Mouse (Mus musculus) MEL (cell line): Measurements from ENCODE around the gene Faim2. TPM values are rescaled to one million over a fixed set of nuclear protein-coding genes. Genes with fewer than 3 reads are reported as not detected.

ENCODE experiments used
- DNase-seq: peaks from one replicate; pipeline ENCODE4 v3.0.0; 2011; ENCODE audit warnings: low read depth, low spot score
- H3K27ac ChIP-seq: 2 replicates; pipeline ENCODE4 v1.5.1; 2012; ENCODE audit warnings: low read depth, mild to moderate bottlenecking, control low read depth, low read length, moderate library complexity; ENCODE audit not compliant: control insufficient read depth
- H3K27me3 ChIP-seq, 2 experiments: fragments of 150-350 bp in 1 of 2; sonication (generic) in 1 of 2; 2 replicates each; pipeline ENCODE4 v1.6.1; 2012; ENCODE audit warnings: low read length in 2 of 2, mild to moderate bottlenecking in 2 of 2, improper control_type of control experiment in 1 of 2, moderate library complexity in 1 of 2; ENCODE audit not compliant: insufficient read depth in 2 of 2, control insufficient read depth in 1 of 2
- H3K36me3 ChIP-seq, 2 experiments: 2 replicates each; pipeline ENCODE4 v1.6.1; 2012 to 2014; ENCODE audit warnings: low read length in 2 of 2, improper control_type of control experiment in 1 of 2, inconsistent platforms in 1 of 2, mild to moderate bottlenecking in 1 of 2; ENCODE audit not compliant: insufficient read depth in 2 of 2, control insufficient read depth in 1 of 2
- H3K4me1 ChIP-seq, 2 experiments: fragments of 150-350 bp in 1 of 2; sonication (generic) in 1 of 2; 2 replicates each; pipeline ENCODE4 v1.6.1; 2012; ENCODE audit warnings: low read length in 2 of 2, improper control_type of control experiment in 1 of 2, mild to moderate bottlenecking in 1 of 2; ENCODE audit not compliant: insufficient read depth in 2 of 2, control insufficient read depth in 1 of 2
- H3K4me3 ChIP-seq, 2 experiments: fragments of 150-350 bp in 1 of 2; sonication (generic) in 1 of 2; 2 replicates each; pipeline ENCODE4 v1.5.1; 2012; ENCODE audit warnings: low read depth in 2 of 2, low read length in 2 of 2, mild to moderate bottlenecking in 2 of 2, moderate library complexity in 2 of 2, control low read depth in 1 of 2, improper control_type of control experiment in 1 of 2; ENCODE audit not compliant: control insufficient read depth in 1 of 2, insufficient read depth in 1 of 2
- H3K79me2 ChIP-seq: 2 replicates; pipeline ENCODE4 v1.6.1; 2012; ENCODE audit warnings: mild to moderate bottlenecking, low read length, moderate library complexity; ENCODE audit not compliant: control insufficient read depth, poor library complexity, insufficient read depth
- H3K9ac ChIP-seq: 2 replicates; pipeline ENCODE4 v1.6.1; 2012; ENCODE audit warnings: low read depth, mild to moderate bottlenecking, control low read depth, low read length, moderate library complexity; ENCODE audit not compliant: control insufficient read depth, poor library complexity, severe bottlenecking
- H3K9me3 ChIP-seq: fragments of 150-350 bp; sonication (generic); replicated peaks from 2 replicates; pipeline ENCODE4 v1.6.1; 2012; ENCODE audit warnings: mild to moderate bottlenecking, low read length, improper control_type of control experiment, moderate library complexity; ENCODE audit not compliant: insufficient read depth
- BHLHE40 ChIP-seq: IDR thresholded peaks from 2 replicates; pipeline ENCODE4 v1.6.1; 2012; ENCODE audit warnings: low read depth, mild to moderate bottlenecking, inconsistent platforms, low read length, improper control_type of control experiment, borderline replicate concordance
- CHD1 ChIP-seq: IDR thresholded peaks from 2 replicates; pipeline ENCODE4 v1.6.1; 2012; ENCODE audit warnings: low read depth, mild to moderate bottlenecking, inconsistent platforms, low read length, improper control_type of control experiment
- CTCF ChIP-seq, 3 experiments: IDR thresholded peaks in 2 of 3; conservative IDR thresholded peaks in 1 of 3; 2 replicates each; pipeline ENCODE4 v1.5.1; 2011 to 2012; ENCODE audit warnings: low read length in 3 of 3, low read depth in 2 of 3, mild to moderate bottlenecking in 2 of 3, improper control_type of control experiment in 1 of 3, inconsistent platforms in 1 of 3, mixed read lengths in 1 of 3, moderate library complexity in 1 of 3; ENCODE audit not compliant: control insufficient read depth in 1 of 3, insufficient read depth in 1 of 3, poor library complexity in 1 of 3, severe bottlenecking in 1 of 3
- EP300 ChIP-seq, 2 experiments: IDR thresholded peaks; 2 replicates each; pipeline ENCODE4 v1.6.1; 2011; ENCODE audit warnings: improper control_type of control experiment in 2 of 2, low read length in 2 of 2, low read depth in 1 of 2, mild to moderate bottlenecking in 1 of 2
- ETS1 ChIP-seq: IDR thresholded peaks from 2 replicates; pipeline ENCODE4 v1.6.1; 2012; ENCODE audit warnings: low read depth, mild to moderate bottlenecking, inconsistent platforms, low read length, improper control_type of control experiment, moderate library complexity
- GATA1 ChIP-seq: IDR thresholded peaks from 2 replicates; pipeline ENCODE4 v1.6.1; 2011; ENCODE audit warnings: low read depth, low read length, improper control_type of control experiment
- HCFC1 ChIP-seq: IDR thresholded peaks from 2 replicates; pipeline ENCODE4 v1.6.1; 2012; ENCODE audit warnings: low read depth, mild to moderate bottlenecking, inconsistent platforms, low read length, improper control_type of control experiment, moderate library complexity
- JUND ChIP-seq: IDR thresholded peaks from 2 replicates; pipeline ENCODE4 v1.6.1; 2011; ENCODE audit warnings: low read depth, mild to moderate bottlenecking, improper control_type of control experiment, low read length
- KAT2A ChIP-seq: conservative IDR thresholded peaks from 2 replicates; pipeline ENCODE4 v1.6.1; 2012; ENCODE audit warnings: low read depth, low read length, improper control_type of control experiment, inconsistent platforms
- MAX ChIP-seq: IDR thresholded peaks from 2 replicates; pipeline ENCODE4 v1.6.1; 2011; ENCODE audit warnings: low read length, improper control_type of control experiment
- MAZ ChIP-seq: IDR thresholded peaks from 2 replicates; pipeline ENCODE4 v1.6.1; 2012; ENCODE audit warnings: low read depth, mild to moderate bottlenecking, inconsistent platforms, low read length, improper control_type of control experiment
- MYC ChIP-seq: IDR thresholded peaks from 2 replicates; pipeline ENCODE4 v1.6.1; 2011; ENCODE audit warnings: low read depth, mild to moderate bottlenecking, low read length, improper control_type of control experiment, moderate library complexity
- NELFE ChIP-seq: IDR thresholded peaks from 2 replicates; pipeline ENCODE4 v1.6.1; 2011; ENCODE audit warnings: low read depth, low read length, improper control_type of control experiment
- NRF1 ChIP-seq: IDR thresholded peaks from 2 replicates; pipeline ENCODE4 v1.6.1; 2014; ENCODE audit warnings: low read depth, mild to moderate bottlenecking, inconsistent platforms, low read length, improper control_type of control experiment, moderate library complexity; ENCODE audit not compliant: poor library complexity, insufficient read depth, severe bottlenecking
- POLR2AphosphoS2 ChIP-seq: IDR thresholded peaks from 2 replicates; pipeline ENCODE4 v1.6.1; 2011; ENCODE audit warnings: low read length, improper control_type of control experiment
- SMC3 ChIP-seq: IDR thresholded peaks from 2 replicates; pipeline ENCODE4 v1.6.1; 2011; ENCODE audit warnings: low read depth, low read length, improper control_type of control experiment
- TBP ChIP-seq: IDR thresholded peaks from 2 replicates; pipeline ENCODE4 v1.8.0; 2011; ENCODE audit warnings: low read depth, low read length, improper control_type of control experiment
- TCF12 ChIP-seq: IDR thresholded peaks from 2 replicates; pipeline ENCODE4 v1.6.1; 2014; ENCODE audit warnings: low read depth, mild to moderate bottlenecking, inconsistent platforms, low read length, improper control_type of control experiment, moderate library complexity
- USF2 ChIP-seq, 2 experiments: IDR thresholded peaks; 2 replicates each; pipeline ENCODE4 v1.6.1; 2011 to 2012; ENCODE audit warnings: improper control_type of control experiment in 2 of 2, low read length in 2 of 2, borderline replicate concordance in 1 of 2, inconsistent platforms in 1 of 2, low read depth in 1 of 2, mild to moderate bottlenecking in 1 of 2; ENCODE audit not compliant: insufficient read depth in 1 of 2
- ZC3H11A ChIP-seq: IDR thresholded peaks from 2 replicates; pipeline ENCODE4 v1.6.1; 2012; ENCODE audit warnings: low read depth, mild to moderate bottlenecking, inconsistent platforms, low read length, improper control_type of control experiment
- ZKSCAN1 ChIP-seq: IDR thresholded peaks from 2 replicates; pipeline ENCODE4 v1.6.1; 2012; ENCODE audit warnings: low read depth, mild to moderate bottlenecking, inconsistent platforms, low read length, improper control_type of control experiment, moderate library complexity
- ZNF384 ChIP-seq: IDR thresholded peaks from 2 replicates; pipeline ENCODE4 v1.6.1; 2012; ENCODE audit warnings: low read depth, mild to moderate bottlenecking, inconsistent platforms, low read length, improper control_type of control experiment
- polyA plus RNA-seq, 2 experiments: library from polyadenylated mRNA; stranded (reverse) in 1 of 2; unstranded in 1 of 2; fragments of >175 nt in 1 of 2; fragments of >200 nt in 1 of 2; gene quantifications; 2 replicates each; pipeline versions ENCODE4 v1.2.1 to v1.2.4; 2012; ENCODE audit warnings: low replicate concordance in 2 of 2, low read depth in 1 of 2; ENCODE audit not compliant: insufficient read length in 2 of 2, insufficient read depth in 1 of 2, missing spikeins in 1 of 2
- total RNA-seq: library from RNA; depleted of rRNA; stranded (reverse); fragments of 300-350 nt; gene quantifications from 2 replicates; pipeline ENCODE4 v1.2.3, GENCODE M21; 2012

The Faim2 gene
- total and polyA plus RNA-seq, 3 experiments: 0.06 to 0.08 TPM; not detected in 1

DNA sequence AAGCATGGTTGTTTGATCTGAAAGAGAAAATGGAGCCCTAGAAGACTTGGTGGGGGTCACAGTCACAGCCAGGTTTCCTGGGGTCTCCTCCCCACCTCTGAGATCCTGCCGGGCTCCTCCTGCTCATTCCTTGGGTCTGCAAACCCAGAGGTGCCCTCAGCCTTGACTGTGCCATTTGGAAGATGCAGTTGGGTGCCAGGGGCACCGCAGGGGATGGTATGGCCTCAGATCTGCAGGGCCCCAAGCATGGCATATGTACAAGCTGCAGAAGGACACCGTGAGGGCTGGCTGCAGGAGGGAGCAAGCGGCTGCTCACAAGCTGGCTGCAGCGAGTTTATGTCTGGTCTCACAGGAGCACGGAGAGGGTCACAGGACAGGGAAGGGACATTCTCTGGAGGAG lies 28.2 kb downstream of the Faim2 start:
- TF ChIP-seq ZC3H11A (no peak), HCFC1 (no peak), MAZ (no peak), NELFE (no peak), BHLHE40 (no peak), TBP (no peak)
- no peaks in the 10 kb centered on the region for H3K79me2 ChIP-seq
- H3K27ac ChIP-seq: no peak overlapping the region
- no peak overlapping the region for H3K9ac ChIP-seq
- no peak overlapping the region for H3K4me3 ChIP-seq
- peaks cover 0 to 4% of the 10 kb centered on the region in 2 experiments; a peak in 2 of 4 replicates for H3K36me3 ChIP-seq
- H3K4me1 ChIP-seq: peaks cover 2 to 25% of the 10 kb centered on the region in 2 experiments; a peak in 3 of 4 replicates
- H3K9me3 ChIP-seq: no peaks in the 10 kb centered on the region
- peaks cover 0 to 2% of the 10 kb centered on the region in 2 experiments; a peak in 1 of 4 replicates for H3K27me3 ChIP-seq
- DNase-seq: no peak

DNA sequence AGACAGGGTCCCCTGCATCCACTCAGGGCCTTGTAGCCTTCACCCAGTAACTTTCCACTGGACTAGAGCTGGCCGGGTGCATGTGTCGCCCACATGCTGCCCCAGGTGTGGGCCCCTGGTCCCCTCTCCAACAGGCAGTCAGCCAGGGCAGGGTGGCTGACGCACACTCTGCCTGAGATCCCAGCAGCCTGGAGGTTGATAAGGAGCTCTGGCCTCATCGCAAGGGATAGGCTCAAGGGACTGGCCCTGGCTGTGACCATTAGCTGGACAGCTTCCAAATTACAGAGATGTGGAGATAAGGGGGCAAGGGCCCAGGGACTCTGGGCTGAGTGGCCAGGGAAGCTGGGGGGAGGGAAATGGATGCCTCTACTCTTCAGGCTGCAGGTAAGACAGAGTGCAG lies 29.2 kb downstream of the Faim2 start:
- no peak overlapping the region for H3K27ac ChIP-seq
- H3K36me3 ChIP-seq: peaks cover 0 to 4% of the 10 kb centered on the region in 2 experiments; a peak in 2 of 4 replicates
- H3K4me3 ChIP-seq: no peak overlapping the region
- peak; percentile 41 for DNase-seq
- H3K4me1 ChIP-seq: peaks cover 2 to 25% of the 10 kb centered on the region in 2 experiments; a peak in 3 of 4 replicates
- no peaks in the 10 kb centered on the region for H3K9me3 ChIP-seq
- H3K79me2 ChIP-seq: no peaks in the 10 kb centered on the region
- peaks cover under 1 to 3% of the 10 kb centered on the region in 2 experiments; a peak in 2 of 4 replicates for H3K27me3 ChIP-seq
- H3K9ac ChIP-seq: no peak overlapping the region; the same call in 1 of the 2 replicates
- 0 out of 2 replicates have a peak, but pooled peaks have one; percentile 33 for TF ChIP-seq GATA1
- no peak for TF ChIP-seq ZKSCAN1
- no peak for TF ChIP-seq HCFC1
- no peak for TF ChIP-seq CHD1
- 0 out of 2 replicates have a peak, but pooled peaks have one; percentile 8 for TF ChIP-seq ETS1
- TF ChIP-seq ZNF384: no peak

DNA sequence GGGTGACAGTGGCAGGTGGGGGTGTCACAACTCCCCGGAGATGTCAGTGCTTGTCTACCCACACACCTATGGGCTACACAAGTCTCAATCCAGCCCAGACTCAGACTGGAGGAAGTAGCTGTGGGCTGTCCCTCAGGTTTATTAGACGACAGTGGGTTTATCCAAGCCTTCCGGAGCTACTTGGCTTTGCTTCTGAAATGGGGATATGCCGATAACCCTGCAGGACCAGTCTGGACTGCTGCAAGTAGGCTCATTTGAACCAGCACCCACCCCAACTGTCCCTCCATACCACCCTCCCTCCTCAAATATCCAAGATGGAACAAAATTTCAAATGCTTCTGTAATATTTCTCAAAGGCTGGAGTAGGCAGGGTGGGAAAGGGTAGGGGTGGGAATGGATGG lies 29.6 kb downstream of the Faim2 start:
- DNase-seq: no peak
- peak overlapping the region; percentile 23 for H3K27ac ChIP-seq
- TF ChIP-seq EP300 (IDR thresholded peaks at IDR 0.05; ENCODE audit: low read depth in 1 of 2, low read length in 2 of 2): no peak
- TF ChIP-seq POLR2AphosphoS2: no peak
- TF ChIP-seq GATA1: no peak
- TF ChIP-seq USF2 (IDR thresholded peaks at IDR 0.05; ENCODE audit: borderline replicate concordance in 1 of 2, insufficient read depth in 1 of 2, low read depth in 1 of 2, low read length in 2 of 2): no peak
- TF ChIP-seq MAZ: no peak
- no peak for TF ChIP-seq CTCF (IDR thresholded peaks at IDR 0.05 in 2 of 3, conservative IDR thresholded peaks at IDR 0.05 in 1 of 3; ENCODE audit: control insufficient read depth in 1 of 3, insufficient read depth in 1 of 3, low read depth in 2 of 3, low read length in 3 of 3, poor library complexity in 1 of 3, severe bottlenecking in 1 of 3)
- no peak for TF ChIP-seq KAT2A
- no peak for TF ChIP-seq MAX
- TF ChIP-seq JUND: no peak
- TF ChIP-seq BHLHE40: no peak
- TF ChIP-seq NRF1: no peak
- TF ChIP-seq NELFE: no peak
- no peak for TF ChIP-seq SMC3
- TF ChIP-seq MYC: no peak
- TF ChIP-seq HCFC1: no peak
- no peak for TF ChIP-seq TCF12
- no peak for TF ChIP-seq ETS1
- peaks cover 0 to 4% of the 10 kb centered on the region in 2 experiments; a peak in 2 of 4 replicates for H3K36me3 ChIP-seq
- H3K27me3 ChIP-seq: peaks cover 3 to 5% of the 10 kb centered on the region in 2 experiments; a peak in 2 of 4 replicates
- H3K79me2 ChIP-seq: no peaks in the 10 kb centered on the region
- H3K4me1 ChIP-seq: peaks cover 2 to 25% of the 10 kb centered on the region in 2 experiments; a peak in 3 of 4 replicates
- H3K9me3 ChIP-seq: no peaks in the 10 kb centered on the region
- H3K4me3 ChIP-seq: peak overlapping the region in 1 of 2 experiments; percentile 42; a peak in 1 of 4 replicates
- no peak overlapping the region; the same call in 1 of the 2 replicates for H3K9ac ChIP-seq
